Mouse (Mus musculus) heart, postnatal 0 days (tissue): ENCODE data around the gene Myo6.

Source experiments
- CTCF ChIP-seq: IDR thresholded peaks from 2 replicates; pipeline ENCODE4 v1.5.1; 2016; ENCODE audit warnings: antibody characterized with exemption, control low read depth, low read depth
- EP300 ChIP-seq: IDR thresholded peaks from 2 replicates; pipeline ENCODE4 v1.6.1; 2016; ENCODE audit warnings: antibody characterized with exemption, low read depth

- TF ChIP-seq CTCF = no peak
- TF ChIP-seq EP300 = no peak
These were observed 108.1 kb downstream of the Myo6 start for GRCm38 (mm10) chr9:80272951-80273350.
